ENCODE assay signal across 18 mouse cellular contexts in the genomic region with DNA sequence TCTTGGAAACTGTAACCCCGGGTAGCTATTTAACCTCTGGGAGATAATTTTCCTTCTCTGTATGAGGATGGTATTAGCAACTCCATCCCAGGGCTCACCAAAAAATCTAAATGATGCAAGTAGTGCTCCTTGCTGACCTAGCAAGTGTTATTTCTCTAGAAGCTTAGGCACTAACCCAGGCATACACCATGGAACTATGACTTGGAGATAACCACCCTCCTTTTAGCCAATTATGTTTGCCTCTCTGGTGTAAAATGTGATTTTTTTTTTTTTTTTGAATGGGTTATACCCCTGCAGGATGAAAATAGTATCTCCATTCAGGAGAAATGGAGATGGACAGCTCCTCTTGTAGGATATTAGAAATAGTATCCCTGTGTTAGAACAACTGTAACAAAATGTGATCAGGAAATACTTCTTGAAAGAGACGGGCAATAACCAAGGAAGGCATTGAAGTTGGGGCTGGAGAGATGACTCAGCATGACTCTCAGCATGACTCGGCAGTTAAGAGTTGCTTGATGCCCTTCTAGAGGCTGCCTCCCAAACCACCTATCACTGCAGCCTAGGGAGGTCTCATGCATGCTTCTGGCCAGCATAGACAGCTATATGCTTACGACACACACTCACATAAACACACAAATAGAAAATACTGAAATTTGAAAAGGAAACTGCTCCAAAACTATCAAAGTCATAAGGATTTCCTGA.
DNase-seq lines count a peak whose midpoint lies in the region; ATAC-seq lines count a peak whose summit lies in the region.
"Had no signal": no experiment of that assay in that cellular context is flagged by ENCODE, and none has a peak within 500 bp of the region (broad histone marks: within the 10 kb centered on the region; RNA-seq: fewer than 3 reads in every experiment).

No protein-coding gene starts in this region.

- H3K9me3 ChIP-seq in heart, embryonic 11.5 days (replicated peaks; ENCODE audit: control insufficient read depth, low read length) = no peaks in the 10 kb centered on the region
- H3K9me3 ChIP-seq in liver, embryonic 16.5 days (replicated peaks; ENCODE audit: control insufficient read depth, low read length) = no peaks in the 10 kb centered on the region
- H3K9me3 ChIP-seq: forebrain, embryonic 10.5 days; hindbrain, embryonic 13.5 days; limb, embryonic 13.5 days; neural tube, embryonic 15.5 days had no signal

- 64% methylated on average over 4 of the region's 4 CpGs for WGBS in heart, embryonic 11.5 days (ENCODE audit: insufficient replicate concordance)
- WGBS in liver, embryonic 16.5 days (ENCODE audit: insufficient replicate concordance) = 53% methylated on average over 4 of the region's 4 CpGs

- no peak overlapping the region for H3K9ac ChIP-seq in heart, embryonic 11.5 days (ENCODE audit: low read depth, low read length)
- H3K9ac ChIP-seq in liver, embryonic 16.5 days (ENCODE audit: low read depth, low read length) = no peak overlapping the region
- H3K9ac ChIP-seq: hindbrain, embryonic 13.5 days; limb, embryonic 13.5 days; neural tube, embryonic 15.5 days had no signal

- H3K27ac ChIP-seq in heart, embryonic 11.5 days (ENCODE audit: low read depth, low read length) = no peak overlapping the region
- H3K27ac ChIP-seq in liver, embryonic 16.5 days (ENCODE audit: low read length) = peak overlapping the region; percentile 10; the same call in 1 of the 2 replicates
- H3K27ac ChIP-seq: forebrain, embryonic 10.5 days; hindbrain, embryonic 13.5 days; kidney, postnatal 0 days; left cerebral cortex, adult 2 months; limb, embryonic 13.5 days; neural tube, embryonic 15.5 days had no signal

- H3K36me3 ChIP-seq in heart, embryonic 11.5 days (ENCODE audit: control insufficient read depth, insufficient read depth, low read length) = no peaks in the 10 kb centered on the region
- H3K36me3 ChIP-seq in liver, embryonic 16.5 days (ENCODE audit: control insufficient read depth, insufficient read depth) = no peaks in the 10 kb centered on the region
- H3K36me3 ChIP-seq: forebrain, embryonic 10.5 days; hindbrain, embryonic 13.5 days; limb, embryonic 13.5 days; neural tube, embryonic 15.5 days had no signal

- no peak overlapping the region for H3K4me2 ChIP-seq in heart, embryonic 11.5 days
- H3K4me2 ChIP-seq in liver, embryonic 16.5 days (ENCODE audit: low read depth, low read length) = no peak overlapping the region
- H3K4me2 ChIP-seq: hindbrain, embryonic 13.5 days; limb, embryonic 13.5 days; neural tube, embryonic 15.5 days had no signal

- no peaks in the 10 kb centered on the region for H3K4me1 ChIP-seq in heart, embryonic 11.5 days (ENCODE audit: control insufficient read depth, insufficient read depth, low read length)
- H3K4me1 ChIP-seq in liver, embryonic 16.5 days (ENCODE audit: control insufficient read depth, low read depth, low read length) = no peaks in the 10 kb centered on the region
- H3K4me1 ChIP-seq: forebrain, embryonic 10.5 days; hindbrain, embryonic 13.5 days; limb, embryonic 13.5 days; neural tube, embryonic 15.5 days had no signal

- H3K4me3 ChIP-seq in heart, embryonic 11.5 days (ENCODE audit: low read depth, low read length) = no peak overlapping the region
- H3K4me3 ChIP-seq in liver, embryonic 16.5 days (ENCODE audit: low read depth, low read length) = no peak overlapping the region
- H3K4me3 ChIP-seq: forebrain, embryonic 10.5 days; hindbrain, embryonic 13.5 days; left cerebral cortex, adult 2 months; limb, embryonic 13.5 days; neural tube, embryonic 15.5 days had no signal

- no peaks in the 10 kb centered on the region for H3K27me3 ChIP-seq in heart, embryonic 11.5 days (ENCODE audit: control insufficient read depth, insufficient read depth, low read length)
- H3K27me3 ChIP-seq in liver, embryonic 16.5 days (ENCODE audit: control insufficient read depth, insufficient read depth, low read depth, low read length) = no peaks in the 10 kb centered on the region
- H3K27me3 ChIP-seq: hindbrain, embryonic 13.5 days; limb, embryonic 13.5 days; neural tube, embryonic 15.5 days had no signal

- ATAC-seq in heart, embryonic 11.5 days (replicated peaks; ENCODE audit: insufficient number of reproducible peaks, low FRiP score, low TSS enrichment) = peak; percentile 67; the same call in 1 of the 2 replicates
- peak; percentile 89 for ATAC-seq in erythroid progenitor cell, adult 5-6 weeks (replicated peaks; ENCODE audit: low FRiP score, poor library complexity, severe bottlenecking)
- peak; percentile 96 for ATAC-seq in liver, embryonic 16.5 days (ENCODE audit: low read depth)
- ATAC-seq: intestine, embryonic 16.5 days; lung, postnatal 0 days had no signal

- no peak for DNase-seq in heart, adult 9 months (ENCODE audit: low spot score in 2 of 2)
- DNase-seq in NIH3T3 (ENCODE audit: low read depth) = peak; percentile 46
- no peak for DNase-seq in cerebellum, adult 9-10 months
- no peak for DNase-seq in frontal cortex, postnatal 14 days (ENCODE audit: low spot score in 2 of 2)
- DNase-seq in retina, embryonic 14.5 days (ENCODE audit: low spot score) = no peak
- DNase-seq: cerebellum, adult 9-11 months; thymus, postnatal 14 days had no signal
